Mouse (Mus musculus) neural tube, embryonic 11.5 days (tissue): ENCODE measurements around the gene Keap1. TPM values are rescaled to one million over a fixed set of nuclear protein-coding genes. Genes with fewer than 3 reads are reported as not detected.
"Not testable (repeated sequence)": the region's sequence is repeated elsewhere in the genome, so short reads cannot be mapped to it uniquely, and the experiment has no call there.

Source experiments
- ATAC-seq: fragments of 200-750 bp; cut with Nextera tagmentation; 2 replicates; pipeline ENCODE4 v1.8.0; 2017; ENCODE audit warnings: moderate number of reproducible peaks, mild to moderate bottlenecking, moderate TSS enrichment, moderate library complexity; ENCODE audit not compliant: insufficient read depth, low FRiP score, low TSS enrichment
- DNase-seq: peaks from one replicate; pipeline ENCODE4 v3.0.0-alpha.2; 2015; ENCODE audit warnings: low spot score
- H3K27ac ChIP-seq: fragments of 300-500 bp; sonication (generic); 2 replicates; pipeline ENCODE4 v1.5.1; 2014; ENCODE audit warnings: low read depth, mild to moderate bottlenecking, low read length
- H3K27me3 ChIP-seq: fragments of 300-500 bp; sonication (generic); 2 replicates; pipeline ENCODE4 v1.6.1; 2014; ENCODE audit warnings: mild to moderate bottlenecking, low read length, mixed read lengths; ENCODE audit not compliant: control insufficient read depth, insufficient read depth
- H3K36me3 ChIP-seq: fragments of 300-500 bp; sonication (generic); 2 replicates; pipeline ENCODE4 v1.6.1; 2014; ENCODE audit warnings: mild to moderate bottlenecking, low read length, moderate library complexity, mixed read lengths; ENCODE audit not compliant: control insufficient read depth, insufficient read depth
- H3K4me1 ChIP-seq: fragments of 300-500 bp; sonication (generic); 2 replicates; pipeline ENCODE4 v1.6.1; 2014; ENCODE audit warnings: low read length, mixed read lengths; ENCODE audit not compliant: control insufficient read depth, insufficient read depth
- H3K4me2 ChIP-seq: fragments of 300-500 bp; sonication (generic); 2 replicates; pipeline ENCODE4 v1.6.1; 2014; ENCODE audit warnings: low read depth, mild to moderate bottlenecking, moderate library complexity
- H3K4me3 ChIP-seq: fragments of 300-500 bp; sonication (generic); 2 replicates; pipeline ENCODE4 v1.5.1; 2014; ENCODE audit warnings: low read depth, low read length
- H3K9ac ChIP-seq: fragments of 300-500 bp; sonication (generic); 2 replicates; pipeline ENCODE4 v1.6.1; 2014; ENCODE audit warnings: mild to moderate bottlenecking, low read length
- H3K9me3 ChIP-seq: fragments of 300-500 bp; sonication (generic); 2 replicates; pipeline ENCODE4 v1.6.1; 2016; ENCODE audit warnings: low read length; ENCODE audit not compliant: control insufficient read depth
- WGBS: fragments of 180-500 bp; shearing (Covaris S2); extraction: QIAGEN DNeasy Blood & Tissue Kit; methylation state at CpG from one replicate; pipeline ENCODE4 v1.1.7; 2014; 5-methylcytosine and 5-hydroxymethylcytosine counted together
- polyA plus RNA-seq: library from polyadenylated mRNA; unstranded; fragments of >200 nt; fragmentation: Nextera tagmentation; extraction: Ambion mirVana; gene quantifications from 2 replicates; pipeline ENCODE4 v1.2.1, GENCODE M21; 2014

Gene Keap1
- polyA plus RNA-seq, 1 experiment from 2014 or later: 32.3 TPM

- 82% methylated on average over 3 of the region's 3 CpGs for WGBS
- Histone ChIP-seq H3K4me3 (no peak overlapping the region), H3K9me3 (no peaks in the 10 kb centered on the region), H3K4me2 (no peak overlapping the region), H3K36me3 (no peaks in the 10 kb centered on the region), H3K27me3 (no peaks in the 10 kb centered on the region), H3K9ac (no peak overlapping the region), H3K4me1 (peaks cover 15% of the 10 kb centered on the region), H3K27ac (no peak overlapping the region)
- ATAC-seq: no peak
- no peak for DNase-seq
Observed at GRCm38 (mm10) chr9:21198960-21199359, 40.2 kb downstream of the Keap1 start.

- Histone ChIP-seq H3K9me3 (no peaks in the 10 kb centered on the region), H3K27me3 (no peaks in the 10 kb centered on the region), H3K9ac (no peak overlapping the region), H3K36me3 (no peaks in the 10 kb centered on the region), H3K4me2 (peak overlapping the region; percentile 47), H3K4me3 (peak overlapping the region; percentile 18; the same call in 1 of the 2 replicates), H3K4me1 (peaks cover 15% of the 10 kb centered on the region), H3K27ac (no peak overlapping the region)
- 22% methylated on average over 4 of the region's 4 CpGs for WGBS
- peak; percentile 74 for DNase-seq
- ATAC-seq: peak; percentile 58; the same call in 1 of the 2 replicates
Observed at GRCm38 (mm10) chr9:21197981-21198380, 41.2 kb downstream of the Keap1 start.

GRCm38 (mm10) chr9:21196521-21197433, 42.4 kb downstream of the Keap1 start:
- no peak for ATAC-seq
- peaks cover 15% of the 10 kb centered on the region for H3K4me1 ChIP-seq
- no peaks in the 10 kb centered on the region for H3K27me3 ChIP-seq
- H3K36me3 ChIP-seq: no peaks in the 10 kb centered on the region
- H3K4me2 ChIP-seq: peak overlapping the region; percentile 47
- peak; percentile 24 for DNase-seq
- 0 out of 2 replicates have a peak overlapping the region, but pooled peaks have one; percentile 20 for H3K27ac ChIP-seq
- H3K9me3 ChIP-seq: no peaks in the 10 kb centered on the region
- peak overlapping the region; percentile 48 for H3K9ac ChIP-seq
- peak overlapping the region; percentile 31 for H3K4me3 ChIP-seq
- WGBS: 32% methylated on average over 19 of the region's 19 CpGs

- not testable (repeated sequence) for H3K4me3 ChIP-seq, H3K9ac ChIP-seq
Observed at GRCm38 (mm10) chr9:21195736-21196505, 43.2 kb downstream of the Keap1 start.

GRCm38 (mm10) chr9:21194787-21195493, 44.2 kb downstream of the Keap1 start:
- no peak for DNase-seq
- H3K27me3 ChIP-seq: no peaks in the 10 kb centered on the region
- no peak overlapping the region for H3K27ac ChIP-seq
- H3K9ac ChIP-seq: no peak overlapping the region
- ATAC-seq: no peak
- no peaks in the 10 kb centered on the region for H3K9me3 ChIP-seq
- WGBS: 86% methylated on average over 4 of the region's 4 CpGs
- no peak overlapping the region for H3K4me2 ChIP-seq
- H3K4me3 ChIP-seq: no peak overlapping the region
- no peaks in the 10 kb centered on the region for H3K36me3 ChIP-seq
- peaks cover 15% of the 10 kb centered on the region for H3K4me1 ChIP-seq

More at GRCm38 (mm10) chr9:21195736-21196505, 43.2 kb downstream of the Keap1 start:
- H3K9me3 ChIP-seq, H3K4me2 ChIP-seq, DNase-seq, ATAC-seq, H3K27ac ChIP-seq, H3K36me3 ChIP-seq, H3K27me3 ChIP-seq: not testable (repeated sequence)
- peaks cover 15% of the 10 kb centered on the region for H3K4me1 ChIP-seq
- 63% methylated on average over 7 of the region's 7 CpGs for WGBS

GRCm38 (mm10) chr9:21193786-21194185, 45.4 kb downstream of the Keap1 start:
- ATAC-seq (no peak), DNase-seq (no peak)
- no peaks in the 10 kb centered on the region for H3K36me3 ChIP-seq
- no peak overlapping the region for H3K4me2 ChIP-seq
- H3K27ac ChIP-seq: no peak overlapping the region
- no peak overlapping the region for H3K4me3 ChIP-seq
- 86% methylated on average over 3 of the region's 3 CpGs for WGBS
- H3K9ac ChIP-seq: no peak overlapping the region
- peaks cover 15% of the 10 kb centered on the region for H3K4me1 ChIP-seq
- no peaks in the 10 kb centered on the region for H3K27me3 ChIP-seq
- no peaks in the 10 kb centered on the region for H3K9me3 ChIP-seq

- no peak overlapping the region for H3K9ac ChIP-seq
- no peaks in the 10 kb centered on the region for H3K9me3 ChIP-seq
- no peak overlapping the region for H3K4me2 ChIP-seq
- ATAC-seq (no peak), DNase-seq (no peak)
- H3K36me3 ChIP-seq: no peaks in the 10 kb centered on the region
- 67% methylated on average over 3 of the region's 3 CpGs for WGBS
- no peaks in the 10 kb centered on the region for H3K4me1 ChIP-seq
- no peak overlapping the region for H3K4me3 ChIP-seq
- H3K27me3 ChIP-seq: no peaks in the 10 kb centered on the region
- no peak overlapping the region for H3K27ac ChIP-seq
Observed at GRCm38 (mm10) chr9:21190670-21191069, 48.5 kb downstream of the Keap1 start.

GRCm38 (mm10) chr9:21189905-21190304, 49.3 kb downstream of the Keap1 start:
- no peaks in the 10 kb centered on the region for H3K4me1 ChIP-seq
- H3K27me3 ChIP-seq: peaks cover under 1% of the 10 kb centered on the region; the same call in 1 of the 2 replicates
- DNase-seq (no peak), ATAC-seq (no peak)
- no peak overlapping the region for H3K27ac ChIP-seq
- no peak overlapping the region for H3K4me2 ChIP-seq
- H3K4me3 ChIP-seq: no peak overlapping the region
- no peak overlapping the region for H3K9ac ChIP-seq
- H3K9me3 ChIP-seq: no peaks in the 10 kb centered on the region
- 42% methylated on average over 7 of the region's 7 CpGs for WGBS
- no peaks in the 10 kb centered on the region for H3K36me3 ChIP-seq
